Mouse (Mus musculus): Measurements from ENCODE around the gene Ube2e3. TPM values are rescaled to one million over a fixed set of nuclear protein-coding genes. Genes with fewer than 3 reads are reported as not detected.

Gene Ube2e3
- total RNA-seq (2014; rRNA removed) (22.3 and 26.7 TPM in 2 replicates), polyA plus RNA-seq (2012; rRNA removed) (17.2 and 18.0 TPM in 2 replicates)

GRCm38 (mm10) chr2:78867726-78868510 is at the start of gene Ube2e3:
TSS of gene Ube2e3 (plus strand) at chr2:78868124.
- peaks cover 3% of the 10 kb centered on the region; the same call in 1 of the 2 replicates for H3K36me3 ChIP-seq (ENCODE audit: control insufficient read depth, insufficient read depth, low read length)
- peak within 1 kb of the TSS; percentile 34 for H3K27ac ChIP-seq (replicated peaks; ENCODE audit: insufficient read depth, low read depth, low read length)
- peaks cover 10% of the 10 kb centered on the region for H3K4me1 ChIP-seq (ENCODE audit: control insufficient read depth, insufficient read depth, low read length)
- 20% methylated on average over 14 of the region's 14 CpGs for WGBS
- no peaks in the 10 kb centered on the region for H3K27me3 ChIP-seq (ENCODE audit: control insufficient read depth, insufficient read depth, low read length)
- peak within 1 kb of the TSS; percentile 74 for H3K9ac ChIP-seq (ENCODE audit: low read depth, low read length)
- H3K4me3 ChIP-seq (ENCODE audit: insufficient read depth, low read depth, low read length): peak within 1 kb of the TSS; percentile 69
- DNase-seq (ENCODE audit: extremely low read depth, low read depth, low spot score): no peak
- TF ChIP-seq POLR2A (IDR thresholded peaks at IDR 0.05; ENCODE audit: extremely low read depth, insufficient read depth, low read length) (no peak), CTCF (IDR thresholded peaks at IDR 0.05; ENCODE audit: low read depth, low read length) (no peak)
- no peaks in the 10 kb centered on the region; the same call in 1 of the 2 replicates for H3K79me2 ChIP-seq (ENCODE audit: control insufficient read depth, insufficient read depth, low read length)

GRCm38 (mm10) chr2:78829887-78830286 is 38.0 kb upstream of the Ube2e3 start:
- Histone ChIP-seq H3K27ac (replicated peaks; ENCODE audit: insufficient read depth, low read depth, low read length) (no peak overlapping the region), H3K4me3 (ENCODE audit: insufficient read depth, low read depth, low read length) (no peak overlapping the region), H3K79me2 (ENCODE audit: control insufficient read depth, insufficient read depth, low read length) (no peaks in the 10 kb centered on the region), H3K4me1 (ENCODE audit: control insufficient read depth, insufficient read depth, low read length) (no peaks in the 10 kb centered on the region), H3K36me3 (ENCODE audit: control insufficient read depth, insufficient read depth, low read length) (no peaks in the 10 kb centered on the region), H3K27me3 (ENCODE audit: control insufficient read depth, insufficient read depth, low read length) (no peaks in the 10 kb centered on the region), H3K9ac (ENCODE audit: low read depth, low read length) (no peak overlapping the region)
- DNase-seq (ENCODE audit: extremely low read depth, low read depth, low spot score): no peak
- 93% methylated on average over 3 of the region's 3 CpGs for WGBS
- TF ChIP-seq POLR2A (IDR thresholded peaks at IDR 0.05; ENCODE audit: extremely low read depth, insufficient read depth, low read length): no peak
- TF ChIP-seq CTCF (IDR thresholded peaks at IDR 0.05; ENCODE audit: low read depth, low read length): no peak

DNA sequence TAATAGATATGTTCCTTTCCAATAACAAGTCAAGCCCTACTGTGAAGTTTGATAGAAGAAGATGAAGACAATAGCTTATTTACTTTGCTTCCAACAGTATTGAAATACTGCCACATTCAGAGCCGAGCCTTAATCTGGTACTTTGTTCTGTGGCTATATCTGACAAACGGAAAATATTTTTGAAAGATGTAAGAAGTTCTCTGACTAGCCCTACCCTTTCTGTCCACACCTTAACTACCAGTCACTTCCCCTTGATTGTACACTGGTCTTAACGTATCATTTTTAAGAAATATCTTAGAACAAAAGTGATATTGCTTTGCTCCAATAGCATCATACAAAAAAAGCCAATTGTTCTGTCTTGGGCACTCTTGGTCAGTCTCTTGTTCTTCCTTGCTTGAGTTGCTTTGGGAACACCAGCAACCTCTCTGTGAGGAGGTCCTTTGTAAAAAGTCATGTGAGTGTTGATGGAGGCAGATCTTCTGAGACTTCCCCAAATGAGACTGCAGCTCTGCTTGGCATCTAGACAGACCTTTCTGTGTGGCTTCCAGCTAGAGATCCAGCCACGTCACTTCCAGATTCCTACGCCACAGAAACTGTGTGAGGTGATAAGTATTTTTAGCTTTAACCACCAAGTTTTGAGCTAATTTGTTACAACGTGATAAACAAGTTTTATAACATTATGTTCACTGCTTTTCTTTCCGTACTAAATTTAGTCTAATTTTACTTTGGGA is 26.3 kb upstream of the Ube2e3 start:
- Histone ChIP-seq H3K4me3 (ENCODE audit: insufficient read depth, low read depth, low read length) (no peak overlapping the region), H3K36me3 (ENCODE audit: control insufficient read depth, insufficient read depth, low read length) (no peaks in the 10 kb centered on the region), H3K27ac (replicated peaks; ENCODE audit: insufficient read depth, low read depth, low read length) (no peak overlapping the region), H3K4me1 (ENCODE audit: control insufficient read depth, insufficient read depth, low read length) (no peaks in the 10 kb centered on the region), H3K9ac (ENCODE audit: low read depth, low read length) (no peak overlapping the region), H3K27me3 (ENCODE audit: control insufficient read depth, insufficient read depth, low read length) (no peaks in the 10 kb centered on the region), H3K79me2 (ENCODE audit: control insufficient read depth, insufficient read depth, low read length) (no peaks in the 10 kb centered on the region)
- WGBS: 79% methylated on average over 7 of the region's 7 CpGs
- no peak for DNase-seq (ENCODE audit: extremely low read depth, low read depth, low spot score)
- TF ChIP-seq POLR2A (IDR thresholded peaks at IDR 0.05; ENCODE audit: extremely low read depth, insufficient read depth, low read length) (no peak), CTCF (IDR thresholded peaks at IDR 0.05; ENCODE audit: low read depth, low read length) (no peak)

DNA sequence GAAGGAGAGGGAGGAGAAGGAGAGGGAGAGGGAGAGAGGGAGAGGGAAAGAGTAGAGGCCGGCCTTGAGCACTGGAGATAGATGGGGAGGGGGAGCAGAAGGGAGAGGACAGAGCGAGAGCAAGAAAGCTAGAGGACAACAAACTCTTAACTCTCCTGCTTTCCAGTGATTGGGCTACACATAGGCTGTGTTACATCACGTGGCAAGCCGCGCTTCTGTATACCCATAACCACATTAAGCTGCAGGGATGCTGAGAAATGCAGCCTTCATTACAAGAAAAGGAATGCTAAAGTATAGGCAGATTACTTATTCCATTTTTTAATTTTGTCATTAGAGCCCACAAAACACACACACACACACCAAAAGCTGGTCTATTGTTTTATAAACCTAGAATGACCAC is 23.6 kb upstream of the Ube2e3 start:
- no peaks in the 10 kb centered on the region for H3K79me2 ChIP-seq (ENCODE audit: control insufficient read depth, insufficient read depth, low read length)
- H3K9ac ChIP-seq (ENCODE audit: low read depth, low read length): no peak overlapping the region
- TF ChIP-seq POLR2A (IDR thresholded peaks at IDR 0.05; ENCODE audit: extremely low read depth, insufficient read depth, low read length) (no peak), CTCF (IDR thresholded peaks at IDR 0.05; ENCODE audit: low read depth, low read length) (no peak)
- H3K4me3 ChIP-seq (ENCODE audit: insufficient read depth, low read depth, low read length): no peak overlapping the region
- H3K27ac ChIP-seq (replicated peaks; ENCODE audit: insufficient read depth, low read depth, low read length): no peak overlapping the region
- no peaks in the 10 kb centered on the region for H3K4me1 ChIP-seq (ENCODE audit: control insufficient read depth, insufficient read depth, low read length)
- no peak for DNase-seq (ENCODE audit: extremely low read depth, low read depth, low spot score)
- WGBS: 90% methylated on average over 5 of the region's 5 CpGs
- H3K27me3 ChIP-seq (ENCODE audit: control insufficient read depth, insufficient read depth, low read length): no peaks in the 10 kb centered on the region
- no peaks in the 10 kb centered on the region for H3K36me3 ChIP-seq (ENCODE audit: control insufficient read depth, insufficient read depth, low read length)

GRCm38 (mm10) chr2:78845274-78845673 is 22.6 kb upstream of the Ube2e3 start:
- no peaks in the 10 kb centered on the region for H3K27me3 ChIP-seq (ENCODE audit: control insufficient read depth, insufficient read depth, low read length)
- no peak overlapping the region for H3K27ac ChIP-seq (replicated peaks; ENCODE audit: insufficient read depth, low read depth, low read length)
- H3K36me3 ChIP-seq (ENCODE audit: control insufficient read depth, insufficient read depth, low read length): no peaks in the 10 kb centered on the region
- DNase-seq (ENCODE audit: extremely low read depth, low read depth, low spot score): no peak
- H3K4me3 ChIP-seq (ENCODE audit: insufficient read depth, low read depth, low read length): no peak overlapping the region
- no peaks in the 10 kb centered on the region for H3K79me2 ChIP-seq (ENCODE audit: control insufficient read depth, insufficient read depth, low read length)
- 88% methylated on average over 12 of the region's 12 CpGs for WGBS
- TF ChIP-seq POLR2A (IDR thresholded peaks at IDR 0.05; ENCODE audit: extremely low read depth, insufficient read depth, low read length): no peak
- no peak for TF ChIP-seq CTCF (IDR thresholded peaks at IDR 0.05; ENCODE audit: low read depth, low read length)
- H3K4me1 ChIP-seq (ENCODE audit: control insufficient read depth, insufficient read depth, low read length): no peaks in the 10 kb centered on the region
- H3K9ac ChIP-seq (ENCODE audit: low read depth, low read length): no peak overlapping the region
